Mouse (Mus musculus) adrenal gland, adult 8-10 months (tissue): ENCODE data around the gene Plcb3. TPM values are rescaled to one million over a fixed set of nuclear protein-coding genes. Genes with fewer than 3 reads are reported as not detected.
A peak's percentile ranks its signal among the peaks of the same experiment; 100 is the strongest.
"Not testable (repeated sequence)": the region's sequence is repeated elsewhere in the genome, so short reads cannot be mapped to it uniquely, and the experiment has no call there.

Source experiments
- DNase-seq: peaks from one replicate; pipeline ENCODE4 v3.0.0; 2022
- total RNA-seq, 4 experiments: library from RNA; stranded (reverse); gene quantifications; 2 replicates each; pipeline ENCODE4 v1.2.4; 2022

The Plcb3 gene
- total RNA-seq, result 10 to 100 TPM; 40.1 to 83.9 (median 62.1) TPM

GRCm38 (mm10) chr19:6975537-6976521, at the start of gene Plcb3:
Gene Plcb3 (minus strand): TSS chr19:6976470.
- peak; percentile 69 for DNase-seq

- peak; percentile 60 for DNase-seq
Measured at GRCm38 (mm10) chr19:7020224-7020641, 44.0 kb upstream of the Plcb3 start.

GRCm38 (mm10) chr19:7019191-7019590, 42.9 kb upstream of the Plcb3 start, which contains the start of gene Fermt3:
Gene Fermt3 (minus strand): TSS chr19:7019469.
- DNase-seq, result no peak

GRCm38 (mm10) chr19:7018546-7018945, 42.3 kb upstream of the Plcb3 start:
- no peak for DNase-seq

DNA sequence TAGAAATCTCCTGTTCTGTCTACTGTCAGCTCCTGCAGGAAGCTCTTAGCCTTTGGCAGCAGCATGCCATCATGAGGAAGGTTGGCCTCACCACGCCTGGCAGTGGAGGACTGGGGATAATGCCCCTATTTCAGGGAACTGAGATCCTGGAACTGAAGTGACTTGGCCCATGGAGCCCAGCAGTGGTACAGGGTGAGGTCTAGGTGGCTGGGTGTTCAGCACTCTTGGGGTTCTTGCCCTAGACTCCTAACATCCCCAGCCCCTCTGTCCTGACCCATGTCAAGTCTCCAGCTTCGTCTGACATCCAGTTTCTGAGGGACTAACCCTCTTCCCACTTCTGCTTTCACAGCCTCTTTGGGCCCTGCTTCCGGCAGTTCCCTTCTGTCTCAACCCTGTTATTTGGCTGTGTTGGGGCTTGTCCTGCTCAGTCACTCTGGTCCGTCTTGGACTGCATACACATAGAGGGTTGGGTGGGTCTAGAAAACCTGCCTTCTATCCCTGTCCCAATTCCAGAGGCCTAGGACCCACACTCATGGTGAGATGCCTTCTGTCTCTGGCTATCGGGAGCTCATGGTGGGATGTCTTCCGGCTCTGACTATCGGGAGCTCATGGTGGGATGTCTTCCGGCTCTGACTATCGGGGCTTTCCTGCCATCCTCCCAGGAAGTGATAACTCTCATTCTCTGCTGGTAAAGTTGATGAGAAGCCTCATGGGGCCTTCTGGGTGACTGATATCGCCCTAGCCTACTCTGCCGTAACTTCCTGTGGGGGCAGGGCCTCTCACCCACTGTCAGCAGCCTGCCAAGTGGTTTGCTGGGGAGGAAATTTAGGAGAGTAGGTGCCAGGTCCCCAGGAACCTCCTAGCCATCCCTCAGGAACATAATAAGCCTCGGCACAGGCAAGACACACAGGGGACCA, 41.5 kb upstream of the Plcb3 start:
- no peak for DNase-seq

GRCm38 (mm10) chr19:7014481-7015135, 38.3 kb upstream of the Plcb3 start:
- DNase-seq, result no peak

DNA sequence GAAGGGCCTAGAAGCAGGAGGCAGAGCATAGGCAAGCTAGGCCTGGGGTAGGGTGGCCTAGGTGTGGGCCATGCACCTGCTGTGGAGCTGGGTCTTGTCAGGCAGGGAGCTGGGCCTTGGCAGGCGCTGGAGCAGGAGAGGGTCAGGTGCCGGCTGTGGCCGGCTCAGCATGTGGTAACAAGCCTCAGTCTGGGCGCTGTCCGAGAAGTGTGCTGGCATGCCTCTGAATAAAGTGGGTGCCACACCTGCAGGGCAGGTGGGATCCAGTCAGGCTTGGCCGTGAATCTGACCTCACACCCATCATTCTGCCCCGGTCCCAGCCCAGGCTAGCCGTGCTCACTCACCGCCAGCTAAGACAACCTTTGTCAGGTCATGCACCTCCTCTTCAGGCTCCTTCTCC, 37.7 kb upstream of the Plcb3 start:
- DNase-seq, result no peak

DNA sequence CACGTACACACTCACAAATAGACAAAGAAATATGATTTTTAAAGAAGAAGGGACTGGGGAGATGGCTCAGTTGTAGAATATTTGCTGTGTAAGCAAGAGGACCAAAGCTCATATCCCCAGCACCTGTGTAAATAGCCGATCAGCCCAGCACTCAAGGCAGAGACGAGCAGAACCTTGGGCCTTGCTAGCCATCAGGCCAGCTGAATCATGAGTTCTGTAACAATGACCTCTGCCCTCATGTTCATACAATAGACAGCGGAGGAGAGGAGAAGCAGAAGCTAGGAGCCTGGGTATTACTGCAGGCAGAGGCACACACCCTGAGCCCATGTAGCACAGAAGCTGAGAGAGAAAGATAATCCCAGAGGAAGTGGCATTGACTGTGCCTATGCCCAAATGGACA, 36.2 kb upstream of the Plcb3 start:
- DNase-seq, result no peak

DNA sequence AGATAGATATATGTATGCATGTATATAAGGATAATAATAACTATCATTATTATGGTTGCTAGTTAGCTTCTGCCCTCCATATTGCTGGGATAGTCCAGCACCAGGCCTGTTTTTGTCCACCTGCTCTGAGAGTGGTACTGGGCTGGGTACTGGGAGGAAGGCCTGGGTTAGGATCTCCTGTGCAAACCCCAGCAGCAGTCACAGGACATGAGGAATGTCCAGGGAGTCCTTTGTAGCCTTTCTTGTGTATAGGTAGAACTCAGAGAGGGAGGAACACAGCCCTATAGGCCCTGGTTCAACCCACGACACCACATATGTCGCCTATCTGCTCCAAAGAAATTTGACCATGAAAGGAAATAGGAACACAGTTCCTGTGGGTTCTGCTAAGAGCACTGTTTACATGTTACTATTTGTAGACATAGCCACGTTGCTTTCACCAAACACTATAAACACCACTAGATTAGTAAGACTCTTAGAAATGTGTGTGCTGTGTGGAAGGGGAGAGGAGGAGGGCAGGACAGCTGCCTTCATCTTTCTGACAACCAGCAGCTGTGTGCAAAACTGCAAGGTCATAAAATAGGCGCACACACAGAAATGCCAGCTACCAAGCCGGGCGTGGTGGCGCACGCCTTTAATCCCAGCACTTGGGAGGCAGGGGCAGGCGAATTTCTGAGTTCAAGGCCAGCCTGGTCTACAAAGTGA, 30.8 kb upstream of the Plcb3 start:
- no peak for DNase-seq

- no peak for DNase-seq
Measured at GRCm38 (mm10) chr19:6999360-7000063, 23.2 kb upstream of the Plcb3 start.

- no peak for DNase-seq
Measured at GRCm38 (mm10) chr19:6997721-6998290, 21.5 kb upstream of the Plcb3 start.

GRCm38 (mm10) chr19:6996006-6996405, 19.7 kb upstream of the Plcb3 start, which contains the start of the genes Nudt22 and Trpt1:
Gene Nudt22 (minus strand): TSS chr19:6996117.
Gene Trpt1 (plus strand): TSS chr19:6996131.
- DNase-seq, result peak; percentile 90

GRCm38 (mm10) chr19:6995255-6995991, 19.2 kb upstream of the Plcb3 start:
- DNase-seq, result peak; percentile 44

- peak; percentile 0 for DNase-seq
Measured at GRCm38 (mm10) chr19:6994489-6994888, 18.2 kb upstream of the Plcb3 start.

DNA sequence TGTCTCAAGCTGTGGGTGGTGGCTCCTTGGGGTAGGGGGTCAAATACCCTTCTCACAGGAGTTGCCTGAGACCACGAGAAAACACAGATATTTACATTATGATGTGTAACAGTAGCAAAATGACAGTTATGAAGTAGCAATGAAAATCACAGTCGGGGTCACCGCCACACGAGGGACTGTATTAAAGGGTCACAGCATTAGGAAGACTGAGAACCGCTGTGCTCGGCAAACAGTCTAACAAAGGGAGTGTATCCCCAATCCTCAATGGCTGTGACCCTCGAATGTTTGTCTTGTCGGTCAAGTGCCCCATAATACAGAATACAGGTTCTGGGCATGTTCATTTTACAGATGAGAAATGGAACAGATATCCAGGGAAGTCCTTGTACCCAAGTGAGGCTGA, 17.7 kb upstream of the Plcb3 start:
- DNase-seq, result no peak

GRCm38 (mm10) chr19:6993011-6993770, 16.9 kb upstream of the Plcb3 start:
- no peak for DNase-seq

- DNase-seq, result peak; percentile 97
Measured at GRCm38 (mm10) chr19:6992011-6992858, 16.0 kb upstream of the Plcb3 start, which contains the start of gene Dnajc4. Gene Dnajc4 (minus strand): TSS chr19:6992572.

GRCm38 (mm10) chr19:6991166-6991565, 14.9 kb upstream of the Plcb3 start:
- DNase-seq, result not testable (repeated sequence)
